Mouse (Mus musculus): Measurements from ENCODE around the gene Muc20. TPM values are rescaled to one million over a fixed set of nuclear protein-coding genes. Genes with fewer than 3 reads are reported as not detected.

Gene Muc20
- polyA plus RNA-seq, 1 experiment from 2014 or later = not detected

Other genes starting within 250 kb of the Muc20 start
- gene Tfrc, start 188.5 kb downstream of the Muc20 start, polyA plus RNA-seq (2014; fragmentation: Nextera tagmentation; extraction: Ambion mirVana) = 31.8 and 69.8 TPM in 2 replicates
- 15.5 and 17.6 TPM in 2 replicates for gene Tnk2, start 153.6 kb downstream of the Muc20 start, polyA plus RNA-seq (2014; fragmentation: Nextera tagmentation; extraction: Ambion mirVana)
- gene Muc4, start 61.5 kb downstream of the Muc20 start, polyA plus RNA-seq (2014; fragmentation: Nextera tagmentation; extraction: Ambion mirVana) = 0.16 TPM in 1 of 2 replicates, not detected in the other
- gene Smbd1, start 13.0 kb upstream of the Muc20 start, polyA plus RNA-seq (2014; fragmentation: Nextera tagmentation; extraction: Ambion mirVana) = not detected in 2 replicates
- 167 and 171 TPM in 2 replicates for gene Fyttd1, start 80.1 kb upstream of the Muc20 start, polyA plus RNA-seq (2014; fragmentation: Nextera tagmentation; extraction: Ambion mirVana)
- 30.0 TPM in 2 replicates for gene Rubcn, start 80.3 kb upstream of the Muc20 start, polyA plus RNA-seq (2014; fragmentation: Nextera tagmentation; extraction: Ambion mirVana)
- 35.2 and 51.7 TPM in 2 replicates for gene Lrch3, start 116.7 kb upstream of the Muc20 start, polyA plus RNA-seq (2014; fragmentation: Nextera tagmentation; extraction: Ambion mirVana)

All from midbrain, embryonic 14.5 days (tissue).